Mouse (Mus musculus): Measurements from ENCODE around the gene Sept9. TPM values are rescaled to one million over a fixed set of nuclear protein-coding genes. Genes with fewer than 3 reads are reported as not detected.

The Sept9 gene
- total RNA-seq, 2 experiments from 2014 or later, result 31.9 to 33.4 TPM

DNA sequence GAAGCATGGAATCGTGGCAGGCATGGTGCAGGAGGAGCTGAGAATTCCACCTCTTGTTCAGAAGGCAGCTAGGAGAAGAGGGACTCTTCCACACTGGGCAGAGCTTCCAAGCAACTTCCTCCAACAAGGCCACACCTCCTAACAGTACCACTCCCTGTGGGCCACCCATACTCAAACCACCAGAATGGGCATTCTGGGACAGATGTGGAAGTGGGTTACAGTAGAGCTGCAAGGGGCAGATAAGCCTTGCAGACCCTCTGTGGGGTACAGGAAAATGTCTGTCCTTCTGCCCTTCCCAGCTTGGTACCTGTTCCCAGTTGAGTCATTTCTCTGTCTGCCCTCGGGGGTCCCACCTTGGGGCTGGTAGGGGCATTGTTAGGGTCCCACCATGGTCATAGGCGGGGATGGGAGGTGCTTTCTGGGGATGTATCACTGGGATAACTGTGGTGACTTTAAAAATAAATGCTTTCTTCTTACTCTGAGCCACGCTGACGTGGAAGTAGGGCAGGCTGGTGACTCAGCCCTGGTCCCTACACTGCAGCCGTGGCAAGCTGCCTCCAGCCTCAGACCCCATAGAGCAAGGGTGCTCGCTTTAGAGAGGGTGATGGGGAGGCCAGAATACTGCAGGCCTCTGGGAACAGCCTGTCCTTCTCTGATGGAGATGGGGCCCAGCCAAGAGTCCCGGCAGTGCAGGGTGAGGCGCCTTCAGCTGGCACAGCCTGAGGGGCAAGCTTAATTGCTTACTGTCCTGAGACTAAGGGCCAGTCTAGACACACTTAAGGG is 59.9 kb downstream of the Sept9 start:
- no peak for ATAC-seq (replicated peaks; ENCODE audit: low FRiP score, poor library complexity, severe bottlenecking)

DNA sequence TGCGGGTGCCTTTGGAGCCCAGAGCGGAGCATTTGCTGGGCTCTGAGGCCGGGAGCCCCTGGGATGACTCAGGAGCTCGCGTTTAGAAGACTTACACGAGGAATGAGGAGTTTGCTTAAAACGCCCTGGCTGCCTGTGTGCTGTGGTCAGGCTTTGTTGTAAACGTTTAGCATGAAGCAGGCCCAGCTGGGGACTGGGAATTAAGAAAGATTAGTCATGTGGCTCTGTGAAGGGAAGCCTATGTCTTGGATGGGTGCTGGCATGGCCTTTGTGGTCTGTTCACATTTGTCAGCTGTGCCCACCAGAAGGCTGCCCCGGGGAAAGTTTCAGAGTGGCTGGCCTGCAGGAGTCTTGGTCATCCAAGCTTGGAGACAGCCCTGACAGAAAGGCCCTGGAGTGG is 61.2 kb downstream of the Sept9 start:
- ATAC-seq (replicated peaks; ENCODE audit: low FRiP score, poor library complexity, severe bottlenecking), result no peak

DNA sequence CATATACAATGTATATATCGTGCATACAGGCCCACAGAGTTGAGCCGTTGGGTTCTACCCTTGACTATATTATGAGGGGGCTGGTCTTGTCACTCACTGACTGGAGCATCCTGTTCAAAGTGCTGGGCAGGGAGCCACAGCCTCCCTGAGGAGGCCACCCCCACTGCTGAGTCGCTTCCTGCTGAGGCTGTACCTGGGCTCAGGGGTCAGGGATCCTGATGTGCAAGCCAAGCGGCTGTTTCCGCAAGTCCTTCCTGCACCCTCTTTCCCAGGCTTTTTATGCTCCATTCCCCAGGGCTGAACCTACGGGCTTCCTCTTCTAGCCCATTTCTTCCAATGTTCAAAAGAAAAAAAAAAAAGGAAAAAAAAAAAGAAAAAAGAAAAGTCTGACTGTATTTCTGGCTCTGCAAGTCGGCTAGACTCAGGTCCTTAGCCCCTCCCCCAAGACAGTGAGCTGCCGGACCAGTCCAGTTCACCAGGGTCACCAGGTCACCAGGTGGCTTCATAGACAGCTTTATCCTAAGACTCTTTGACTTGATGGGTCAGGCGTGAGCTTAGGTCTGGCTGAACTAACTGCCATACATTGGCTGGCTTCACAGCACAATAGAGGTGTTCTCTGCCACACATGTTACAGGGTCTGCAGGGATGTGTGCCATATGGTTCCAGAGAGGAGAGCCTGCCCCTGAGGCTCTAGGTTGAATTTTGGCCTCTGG is 63.8 kb downstream of the Sept9 start:
- no peak for ATAC-seq (replicated peaks; ENCODE audit: low FRiP score, poor library complexity, severe bottlenecking)

- no peak for ATAC-seq (replicated peaks; ENCODE audit: low FRiP score, poor library complexity, severe bottlenecking)
Measured at GRCm38 (mm10) chr11:117264162-117265021, 64.9 kb downstream of the Sept9 start.

GRCm38 (mm10) chr11:117265270-117265980 is 66.0 kb downstream of the Sept9 start:
- ATAC-seq (replicated peaks; ENCODE audit: low FRiP score, poor library complexity, severe bottlenecking), result no peak

- ATAC-seq (replicated peaks; ENCODE audit: low FRiP score, poor library complexity, severe bottlenecking), result no peak
Measured at GRCm38 (mm10) chr11:117265981-117266905, 66.8 kb downstream of the Sept9 start.

- ATAC-seq (replicated peaks; ENCODE audit: low FRiP score, poor library complexity, severe bottlenecking), result no peak
Measured at GRCm38 (mm10) chr11:117266906-117267721, 67.7 kb downstream of the Sept9 start.

- ATAC-seq (replicated peaks; ENCODE audit: low FRiP score, poor library complexity, severe bottlenecking), result no peak
Measured at GRCm38 (mm10) chr11:117267828-117268227, 68.4 kb downstream of the Sept9 start.

DNA sequence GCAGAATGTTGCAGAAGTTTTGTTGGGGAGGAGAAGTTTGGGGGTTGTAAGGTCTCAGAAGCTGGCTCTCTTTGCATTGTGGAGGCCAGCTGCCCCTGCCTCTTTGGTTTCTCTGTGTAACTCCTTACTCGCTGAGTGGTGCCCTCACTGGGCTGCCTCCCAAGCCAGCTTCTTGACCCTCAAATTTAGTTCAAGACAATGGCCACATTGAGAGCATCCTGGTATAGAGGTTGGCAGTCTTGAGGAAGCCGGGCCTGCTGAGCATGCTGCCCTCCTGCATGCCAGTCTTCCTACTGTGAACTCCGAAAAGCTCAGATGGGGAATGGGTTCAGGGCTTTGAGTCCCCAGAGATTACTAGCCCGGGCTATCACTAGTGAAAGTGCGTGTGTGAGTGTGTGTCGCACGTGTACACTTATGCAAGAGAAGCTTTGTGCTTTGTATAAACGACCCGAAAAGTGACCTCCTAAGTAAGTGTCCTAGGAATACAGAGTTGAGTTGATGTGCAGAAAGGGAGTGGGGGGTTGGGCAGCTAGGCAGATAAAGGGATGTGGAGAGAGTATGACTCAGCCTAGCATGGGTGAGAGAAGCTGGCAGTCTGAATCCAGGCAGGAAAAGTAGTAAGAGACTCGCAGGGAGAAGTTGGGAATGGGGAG is 69.0 kb downstream of the Sept9 start:
- no peak for ATAC-seq (replicated peaks; ENCODE audit: low FRiP score, poor library complexity, severe bottlenecking)

DNA sequence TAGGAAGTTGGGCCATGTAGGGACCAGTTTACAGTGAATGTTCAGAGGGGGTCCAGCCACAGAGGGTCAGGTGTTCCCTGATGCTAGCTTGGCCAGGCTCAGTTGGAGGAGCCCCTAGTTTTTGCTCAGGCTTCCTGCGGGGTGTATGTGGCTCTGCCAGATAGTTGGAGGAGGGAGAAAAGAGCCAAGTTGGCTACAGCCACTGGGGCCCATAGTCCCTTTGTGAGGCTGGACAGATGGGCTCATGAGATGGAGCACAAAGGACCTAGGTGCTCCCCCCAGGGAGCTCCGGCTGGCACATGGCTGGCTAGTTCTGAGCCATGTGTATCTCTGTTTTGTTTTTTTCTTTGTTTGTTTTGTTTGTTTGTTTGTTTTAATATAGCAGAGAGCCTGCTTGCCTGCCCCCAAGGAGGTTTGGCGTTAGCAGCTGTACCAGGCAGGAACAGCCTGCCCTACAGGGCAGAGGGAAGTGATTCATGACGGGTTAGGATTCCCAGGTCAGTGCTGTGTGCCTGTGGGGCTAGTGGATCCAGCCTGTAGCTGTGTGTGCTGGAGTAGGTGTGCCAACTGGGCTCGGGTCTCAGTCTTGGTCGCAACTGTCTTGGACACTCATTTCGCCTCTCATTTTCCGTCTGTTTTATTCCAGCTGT is 69.7 kb downstream of the Sept9 start:
- ATAC-seq (replicated peaks; ENCODE audit: low FRiP score, poor library complexity, severe bottlenecking), result no peak

GRCm38 (mm10) chr11:117269946-117270345 is 70.5 kb downstream of the Sept9 start:
- ATAC-seq (replicated peaks; ENCODE audit: low FRiP score, poor library complexity, severe bottlenecking), result no peak

- ATAC-seq (replicated peaks; ENCODE audit: low FRiP score, poor library complexity, severe bottlenecking), result no peak
Measured at GRCm38 (mm10) chr11:117274973-117275372, 75.5 kb downstream of the Sept9 start.

DNA sequence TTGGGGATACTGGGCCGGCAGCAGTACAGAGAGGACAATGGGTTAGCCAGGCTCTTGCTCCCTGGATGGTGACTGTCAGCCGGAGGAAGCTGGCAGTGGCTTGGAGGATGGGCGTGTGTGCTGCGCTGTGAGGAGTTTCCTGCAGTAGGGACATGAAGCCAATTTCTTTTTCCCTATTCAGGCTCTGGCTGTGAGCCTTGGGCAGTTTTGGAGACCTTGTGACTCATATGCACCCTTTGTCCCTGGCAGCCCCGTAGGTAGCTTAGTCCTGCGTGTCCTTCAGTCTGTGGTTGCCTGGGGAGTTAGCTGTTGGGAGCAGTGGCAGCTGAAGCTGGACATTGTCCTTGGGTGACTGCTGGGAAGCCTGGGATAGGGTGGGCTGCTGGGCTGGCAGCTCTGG is 76.5 kb downstream of the Sept9 start:
- ATAC-seq (replicated peaks; ENCODE audit: low FRiP score, poor library complexity, severe bottlenecking), result no peak

GRCm38 (mm10) chr11:117276946-117277345 is 77.5 kb downstream of the Sept9 start:
- no peak for ATAC-seq (replicated peaks; ENCODE audit: low FRiP score, poor library complexity, severe bottlenecking)

DNA sequence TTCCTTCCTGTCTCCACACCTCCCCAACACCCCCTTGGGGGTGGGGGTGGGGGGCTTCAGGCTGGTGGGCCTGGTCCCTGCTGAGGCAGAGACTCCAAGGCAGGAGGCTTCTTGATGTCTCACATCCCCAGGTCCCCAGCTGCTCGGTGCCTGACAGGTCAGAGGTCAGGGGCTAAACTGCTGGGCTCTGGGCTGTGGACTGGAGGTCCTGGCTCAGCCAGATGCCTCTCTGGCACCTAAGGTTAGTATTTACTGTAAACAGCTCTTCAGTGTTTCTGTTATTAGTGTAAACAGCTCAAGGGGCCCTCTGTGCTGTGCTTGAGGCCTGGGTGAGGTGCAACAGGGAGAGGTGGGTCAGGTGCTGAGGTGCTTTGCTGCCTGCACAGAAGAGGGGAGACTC is 78.7 kb downstream of the Sept9 start:
- ATAC-seq (replicated peaks; ENCODE audit: low FRiP score, poor library complexity, severe bottlenecking), result no peak

- no peak for ATAC-seq (replicated peaks; ENCODE audit: low FRiP score, poor library complexity, severe bottlenecking)
Measured at GRCm38 (mm10) chr11:117278514-117278913, 79.1 kb downstream of the Sept9 start.

GRCm38 (mm10) chr11:117279993-117280392 is 80.5 kb downstream of the Sept9 start:
- ATAC-seq (replicated peaks; ENCODE audit: low FRiP score, poor library complexity, severe bottlenecking), result no peak

All from erythroblast, adult 5-6 weeks (primary cell).